Mouse (Mus musculus): ENCODE measurements at regions not wholly inside any gene's neighbourhood (a gene's known extent, or its start where the extent isn't known, plus 50 kb on each side); places are given as distances from the start of the nearest gene placed in this dataset.

- ATAC-seq (ENCODE audit: poor library complexity, severe bottlenecking): no peak
These were observed 64.4 kb downstream of the Ackr3 start for GRCm38 (mm10) chr1:90268131-90268691.

DNA sequence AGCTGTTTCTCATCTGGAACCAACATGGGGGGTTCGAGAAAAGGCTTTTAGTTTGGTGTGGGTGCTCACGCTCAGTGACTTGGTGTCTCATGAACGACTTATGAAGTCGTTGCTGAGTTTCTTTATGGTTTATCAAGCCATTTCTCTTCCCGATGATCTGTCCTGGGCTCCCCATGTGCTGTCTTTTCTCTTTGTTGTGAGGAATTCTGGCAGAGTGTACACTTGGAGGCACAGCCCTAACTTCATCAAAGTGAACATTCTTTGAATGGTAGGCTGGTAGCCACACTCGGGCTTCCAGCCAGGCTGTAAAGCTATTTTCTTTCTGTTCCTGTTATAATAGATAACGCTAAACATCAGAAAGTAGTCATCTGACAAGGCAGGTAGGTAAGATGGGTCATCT, 65.2 kb downstream of the Ackr3 start:
- no peak for ATAC-seq (ENCODE audit: poor library complexity, severe bottlenecking)

- ATAC-seq (ENCODE audit: poor library complexity, severe bottlenecking): no peak
These were observed 66.1 kb downstream of the Ackr3 start for GRCm38 (mm10) chr1:90269836-90270235.

- no peak for ATAC-seq (ENCODE audit: poor library complexity, severe bottlenecking)
These were observed 67.5 kb downstream of the Ackr3 start for GRCm38 (mm10) chr1:90271326-90271725.

DNA sequence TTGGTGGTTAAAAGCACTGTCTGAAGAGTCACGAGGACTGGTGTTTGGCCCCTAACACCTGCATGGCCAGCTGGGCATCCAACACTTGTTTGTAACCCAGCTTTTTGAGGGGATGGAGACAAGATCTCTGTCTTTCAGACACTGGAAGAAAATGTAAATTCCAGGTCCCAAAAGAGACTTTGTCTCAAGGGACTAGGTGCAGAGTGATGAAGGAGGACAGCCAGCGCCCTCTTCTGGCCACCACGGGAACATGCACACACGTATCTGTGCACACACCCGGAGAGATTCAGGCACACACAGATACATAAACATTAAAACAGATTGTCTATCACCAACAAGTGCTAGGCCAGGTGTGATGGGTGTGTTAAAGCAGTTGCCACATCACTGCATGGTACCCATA, 68.6 kb downstream of the Ackr3 start:
- ATAC-seq (ENCODE audit: poor library complexity, severe bottlenecking): no peak

GRCm38 (mm10) chr1:90272830-90273628, 69.2 kb downstream of the Ackr3 start:
- no peak for ATAC-seq (ENCODE audit: poor library complexity, severe bottlenecking)

DNA sequence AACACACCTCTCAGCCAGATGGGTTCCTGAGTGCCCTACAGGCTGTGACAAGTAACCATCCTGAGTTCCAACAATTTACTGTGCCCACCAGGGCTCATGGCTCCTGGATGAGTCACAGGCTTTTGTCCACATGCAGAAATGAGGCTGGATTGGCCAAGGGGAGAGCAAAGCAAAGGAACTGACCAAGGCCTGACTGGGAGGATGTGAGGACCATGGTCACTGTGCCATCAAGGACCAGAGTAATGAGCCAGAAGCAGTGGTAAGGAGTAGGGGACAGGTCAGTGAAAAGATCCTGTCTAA, 69.8 kb downstream of the Ackr3 start:
- ATAC-seq (ENCODE audit: poor library complexity, severe bottlenecking): no peak

DNA sequence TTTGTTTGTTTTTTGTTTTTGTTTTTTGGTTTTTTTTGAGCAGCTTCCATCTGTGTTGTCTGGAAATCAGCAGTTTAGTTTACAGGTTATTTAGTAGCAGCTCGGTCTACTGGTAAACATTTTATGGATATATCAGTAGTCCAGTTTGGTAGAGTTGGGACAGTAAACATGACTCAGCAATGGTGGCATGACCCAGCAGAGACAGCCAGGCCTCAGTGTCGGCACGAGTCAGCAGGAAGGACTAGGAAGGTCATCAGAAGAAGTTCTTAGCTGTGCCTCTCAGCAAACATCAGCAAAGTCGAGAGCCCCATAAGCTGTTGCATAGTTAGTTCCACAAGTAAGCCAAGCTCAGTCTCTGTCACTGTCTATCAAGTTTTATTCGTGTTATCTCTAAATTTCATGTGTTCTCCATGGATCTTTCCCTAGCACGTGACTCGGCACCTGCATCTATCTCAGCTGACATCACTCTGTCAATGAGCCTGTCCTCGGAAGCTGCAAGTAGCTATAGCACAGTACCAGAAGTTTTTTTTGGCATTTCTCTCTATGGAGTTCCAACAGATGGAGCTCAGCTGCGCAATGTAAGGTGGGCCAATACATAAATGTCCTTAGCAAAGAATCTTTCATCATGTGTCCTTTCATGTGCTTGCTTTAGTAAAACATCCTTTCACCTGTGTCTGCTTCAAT, 71.3 kb downstream of the Ackr3 start:
- no peak for ATAC-seq (ENCODE audit: poor library complexity, severe bottlenecking)

DNA sequence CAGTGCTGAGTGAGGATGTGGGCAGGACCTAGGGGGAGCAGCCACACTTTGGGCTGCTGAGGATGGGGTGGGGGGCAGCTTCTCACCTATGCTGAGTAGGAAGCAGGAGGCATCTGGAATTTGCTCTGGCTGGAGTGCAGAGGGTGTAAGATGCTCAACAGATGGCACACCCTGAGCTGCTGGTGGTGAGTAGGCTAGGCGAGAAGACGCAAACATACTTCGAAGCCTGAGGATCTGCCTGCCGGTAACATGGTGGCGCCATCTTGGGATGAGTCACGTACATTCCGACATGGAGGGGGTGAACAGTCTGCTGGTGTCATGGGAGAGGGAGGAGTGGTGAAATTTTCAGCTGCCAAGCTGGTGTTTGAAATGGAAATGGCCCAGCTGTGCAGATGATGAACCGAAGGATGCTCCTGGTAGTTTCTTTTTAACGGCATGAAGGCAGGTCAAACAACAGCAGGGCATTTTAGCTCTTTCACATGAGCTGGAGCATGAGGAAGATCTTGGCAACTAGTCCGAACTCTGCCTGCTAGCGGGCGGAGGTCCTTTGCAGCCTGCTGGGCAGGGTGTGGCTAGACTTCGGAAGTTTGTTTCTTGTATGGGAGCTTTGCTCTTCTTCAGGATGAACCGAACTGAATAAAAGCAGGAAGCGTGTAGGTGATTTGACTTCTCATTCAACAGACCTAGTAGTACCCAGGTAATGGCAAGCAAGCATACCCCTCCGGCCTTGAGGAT, 72.2 kb downstream of the Ackr3 start:
- no peak for ATAC-seq (ENCODE audit: poor library complexity, severe bottlenecking)

DNA sequence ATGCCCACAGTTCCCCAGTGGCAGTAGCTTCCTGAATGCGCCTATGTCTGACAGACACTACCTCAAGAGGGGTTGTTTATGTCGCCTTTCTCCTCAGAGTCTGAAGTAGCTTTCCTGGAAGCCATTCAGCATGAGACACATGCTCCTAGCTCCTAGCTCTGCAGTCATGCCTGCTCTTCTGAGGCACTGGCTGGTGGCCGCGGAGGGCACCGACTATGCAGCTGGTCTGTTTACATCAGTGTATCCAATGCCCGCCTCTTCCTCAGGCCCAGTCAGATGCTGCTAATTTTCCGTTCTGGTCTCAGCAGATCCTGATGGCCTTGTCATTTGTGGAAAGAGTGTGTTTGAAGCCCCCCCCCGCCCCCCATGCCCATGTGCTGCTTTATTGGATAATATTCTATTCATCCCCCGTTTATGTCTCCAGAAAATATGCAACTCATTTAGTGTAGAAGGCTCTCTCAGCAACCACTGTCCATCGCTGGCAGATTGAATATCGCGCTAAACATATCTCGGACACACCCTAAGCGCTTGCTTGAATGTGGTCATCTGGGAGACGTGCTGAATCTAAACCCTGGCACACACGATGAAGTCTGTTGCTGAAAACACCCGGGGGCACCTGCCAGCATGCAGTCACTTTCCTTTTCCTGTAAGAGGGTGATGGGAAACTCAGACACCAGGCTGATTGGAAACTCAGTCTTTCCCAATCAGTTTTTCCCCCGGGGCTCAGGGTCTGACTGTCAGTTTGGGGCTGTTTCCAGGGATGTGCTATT, 73.9 kb downstream of the Ackr3 start:
- no peak for ATAC-seq (ENCODE audit: poor library complexity, severe bottlenecking)

DNA sequence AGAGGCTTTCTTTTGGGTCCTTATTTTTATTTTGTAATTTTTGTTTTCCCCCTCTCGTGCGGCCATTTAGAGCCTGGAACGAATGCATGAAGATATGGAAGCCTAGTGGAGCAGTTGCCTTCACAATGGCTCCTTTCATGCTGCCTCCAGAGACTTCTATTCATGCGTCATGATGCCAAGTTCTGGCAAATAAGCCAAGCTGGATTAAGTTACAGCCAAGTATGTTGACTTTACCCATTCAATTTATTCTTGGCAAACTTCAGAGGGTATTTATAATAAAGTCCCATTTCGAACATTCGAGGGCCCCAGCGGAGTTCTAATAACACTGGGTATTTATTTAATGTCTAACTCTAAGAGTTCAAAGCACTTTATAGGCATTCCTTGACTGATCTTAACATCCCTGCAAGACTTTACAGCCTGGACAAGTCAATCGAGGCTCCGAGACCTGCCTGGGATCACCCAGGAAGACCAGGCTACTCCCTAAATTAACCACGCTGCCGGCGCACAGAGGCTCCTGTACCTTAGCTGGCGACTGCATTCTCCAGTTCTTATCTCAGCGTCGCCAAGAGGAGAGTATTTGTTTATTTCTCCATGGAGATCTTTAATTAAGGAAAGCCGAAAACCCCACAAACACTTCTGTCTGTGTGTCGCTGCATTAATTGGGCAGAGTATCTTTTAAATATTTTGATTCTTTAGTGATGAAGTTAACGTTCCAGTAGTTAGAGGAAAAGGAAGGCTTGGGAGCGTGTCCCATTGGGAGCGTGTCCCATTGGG, 75.5 kb downstream of the Ackr3 start:
- no peak for ATAC-seq (ENCODE audit: poor library complexity, severe bottlenecking)

DNA sequence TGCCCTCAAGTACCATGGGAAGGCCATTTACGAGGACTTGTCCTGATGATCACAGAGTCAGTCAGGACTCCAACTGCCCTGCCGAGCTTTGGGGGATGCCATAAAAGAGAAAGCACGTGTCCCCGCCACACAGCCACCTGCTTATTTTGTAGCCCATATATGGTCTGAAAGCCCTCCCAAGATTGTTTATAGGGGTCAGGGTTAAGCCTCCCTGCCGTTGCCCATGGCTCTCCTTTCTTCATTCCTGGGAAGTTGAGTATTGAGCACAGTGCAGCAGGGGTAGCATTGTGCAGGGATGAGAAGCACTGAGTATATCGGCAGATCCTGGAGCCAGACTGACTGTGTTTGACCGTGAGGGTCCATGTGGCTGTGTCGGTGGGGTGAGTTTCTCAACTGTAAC, 76.4 kb downstream of the Ackr3 start:
- no peak for ATAC-seq (ENCODE audit: poor library complexity, severe bottlenecking)

DNA sequence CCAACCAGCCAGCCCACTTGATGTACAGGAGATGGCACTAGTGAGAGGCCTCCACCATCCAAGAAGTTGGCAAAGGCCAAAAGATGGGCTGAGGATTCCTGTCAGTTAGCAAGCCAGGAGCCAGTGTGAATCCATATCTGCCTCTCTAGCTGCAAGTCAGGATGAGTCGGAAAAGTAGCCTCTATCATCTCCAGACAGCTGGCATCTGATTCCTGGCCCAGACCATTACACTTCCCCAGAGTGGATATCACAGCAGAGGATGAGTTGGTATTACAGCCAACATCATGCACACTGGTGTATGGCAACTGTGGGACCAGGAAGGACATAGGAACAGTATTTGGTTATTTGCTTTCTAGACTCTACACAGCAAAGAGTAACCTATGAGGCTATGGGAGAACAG, 77.5 kb downstream of the Ackr3 start:
- ATAC-seq (ENCODE audit: poor library complexity, severe bottlenecking): no peak

- ATAC-seq (ENCODE audit: poor library complexity, severe bottlenecking): no peak
These were observed 78.2 kb downstream of the Ackr3 start for GRCm38 (mm10) chr1:90281956-90282355.

GRCm38 (mm10) chr1:90282367-90282766, 78.6 kb downstream of the Ackr3 start:
- ATAC-seq (ENCODE audit: poor library complexity, severe bottlenecking): no peak

DNA sequence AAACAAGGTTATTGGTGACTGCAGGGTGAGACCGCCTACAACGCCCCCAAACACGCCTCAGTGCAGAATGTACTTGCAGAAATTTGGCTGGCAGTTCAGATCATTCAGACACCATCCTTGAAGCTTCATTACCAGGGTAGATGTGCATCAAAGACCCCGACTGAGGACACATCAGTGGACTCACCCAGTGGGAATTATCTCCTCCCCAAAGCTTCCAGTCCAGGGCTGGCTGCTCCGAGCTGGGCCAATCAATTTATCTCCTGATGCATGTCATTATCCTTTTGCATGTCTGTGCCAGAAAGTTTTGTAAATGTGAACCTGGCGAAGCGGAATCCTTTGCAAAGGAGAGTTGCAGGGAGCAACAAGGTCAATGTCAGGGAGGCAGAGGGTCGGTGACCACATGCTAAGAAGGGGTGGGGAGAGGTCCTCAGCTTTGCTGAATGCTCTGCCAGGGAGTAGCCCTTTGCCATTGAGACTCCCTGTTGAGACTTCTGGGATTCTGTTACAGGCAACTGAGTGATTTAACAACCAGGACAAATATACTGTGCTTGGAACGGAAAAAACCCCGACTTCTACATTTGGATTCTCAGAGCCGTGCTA, 79.5 kb downstream of the Ackr3 start:
- ATAC-seq (ENCODE audit: poor library complexity, severe bottlenecking): no peak

DNA sequence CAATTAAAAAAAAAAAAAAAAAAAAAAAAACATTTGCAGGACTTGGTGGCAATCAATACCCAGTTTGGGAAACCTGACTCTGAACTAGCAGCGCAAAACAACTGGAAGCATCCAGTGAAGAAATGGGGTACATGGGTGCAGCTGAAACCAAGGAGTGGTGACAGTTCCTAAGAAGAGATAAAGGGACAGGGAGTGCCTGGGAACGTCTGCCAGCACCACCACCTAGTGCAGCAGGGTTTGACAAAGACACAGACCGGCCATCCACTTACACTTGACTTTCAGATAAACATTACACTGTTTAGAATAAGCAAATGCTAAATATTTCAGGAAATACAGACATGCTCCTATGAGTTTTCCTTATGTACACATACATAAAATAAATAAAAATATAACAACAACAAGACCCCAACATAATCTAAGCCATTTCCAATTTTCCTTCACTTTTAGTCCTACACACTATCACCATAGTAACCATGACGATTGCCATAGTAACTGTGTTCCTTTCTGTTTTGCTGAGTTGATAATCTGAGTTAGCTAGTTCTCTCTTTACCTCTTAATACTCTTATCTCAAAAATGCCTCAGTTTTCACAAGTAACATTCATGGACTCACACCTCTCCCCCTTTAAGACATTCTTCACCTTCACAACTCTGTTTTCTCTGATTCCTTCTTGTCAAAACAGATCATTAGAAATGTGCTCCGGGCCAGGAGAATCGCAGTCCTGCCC, 80.3 kb downstream of the Ackr3 start:
- no peak for ATAC-seq (ENCODE audit: poor library complexity, severe bottlenecking)

DNA sequence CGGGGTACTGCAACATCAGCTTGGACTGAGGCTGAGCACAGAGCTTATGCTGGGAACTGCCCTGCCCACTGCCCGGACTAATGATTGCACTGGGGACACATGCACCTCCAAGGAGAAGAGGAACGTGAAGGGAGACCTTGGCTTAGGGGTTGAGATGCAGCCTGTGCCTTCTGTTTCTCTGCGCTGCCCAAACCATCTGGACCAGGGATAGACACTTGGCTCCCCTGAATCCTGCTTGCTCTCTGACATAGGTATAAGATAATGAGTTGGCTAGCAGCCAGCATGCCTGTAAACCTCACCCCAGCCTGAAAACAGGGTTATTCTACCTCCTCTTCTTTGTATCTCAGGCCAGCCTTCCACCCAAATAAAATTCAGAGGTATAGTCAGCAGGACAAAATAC, 81.5 kb downstream of the Ackr3 start:
- ATAC-seq (ENCODE audit: poor library complexity, severe bottlenecking): no peak

GRCm38 (mm10) chr1:90287251-90287650, 83.5 kb downstream of the Ackr3 start:
- no peak for ATAC-seq (ENCODE audit: poor library complexity, severe bottlenecking)

All from megakaryocyte, adult 5-6 weeks (primary cell).